Mouse (Mus musculus) heart, adult 2 months (tissue): Measurements from ENCODE around the gene Mgst3.

Source experiments
- CTCF ChIP-seq: fragments of 200-600 bp; IDR thresholded peaks from 2 replicates; pipeline ENCODE4 v1.8.1; 2022; ENCODE audit warnings: antibody characterized with exemption, mild to moderate bottlenecking, moderate library complexity
- POLR2A ChIP-seq: fragments of 200-500 bp; IDR thresholded peaks from 2 replicates; pipeline ENCODE4 v1.6.1; 2011; ENCODE audit warnings: mild to moderate bottlenecking, low read depth, low read length, control low read depth; ENCODE audit not compliant: insufficient read depth

- TF ChIP-seq CTCF (no peak), POLR2A (no peak)
Measured at GRCm38 (mm10) chr1:167368018-167368417, 25.6 kb downstream of the Mgst3 start.
